Mouse (Mus musculus) bone marrow macrophage, adult 2 months (primary cell): Measurements from ENCODE around the gene Olfr412.

Experiments used
- CTCF ChIP-seq: IDR thresholded peaks from 2 replicates; pipeline ENCODE4 v1.5.1; 2012; ENCODE audit warnings: low read depth, mild to moderate bottlenecking, low read length, moderate library complexity
- POLR2A ChIP-seq: IDR thresholded peaks from 2 replicates; pipeline ENCODE4 v1.6.1; 2012; ENCODE audit warnings: mild to moderate bottlenecking, low read depth, low read length, borderline replicate concordance

GRCm38 (mm10) chr11:74414112-74414511 lies 52.2 kb downstream of the Olfr412 start:
- TF ChIP-seq CTCF, result no peak
- TF ChIP-seq POLR2A, result no peak
